38 mouse cellular contexts compared by ENCODE assay signal in the genomic region with DNA sequence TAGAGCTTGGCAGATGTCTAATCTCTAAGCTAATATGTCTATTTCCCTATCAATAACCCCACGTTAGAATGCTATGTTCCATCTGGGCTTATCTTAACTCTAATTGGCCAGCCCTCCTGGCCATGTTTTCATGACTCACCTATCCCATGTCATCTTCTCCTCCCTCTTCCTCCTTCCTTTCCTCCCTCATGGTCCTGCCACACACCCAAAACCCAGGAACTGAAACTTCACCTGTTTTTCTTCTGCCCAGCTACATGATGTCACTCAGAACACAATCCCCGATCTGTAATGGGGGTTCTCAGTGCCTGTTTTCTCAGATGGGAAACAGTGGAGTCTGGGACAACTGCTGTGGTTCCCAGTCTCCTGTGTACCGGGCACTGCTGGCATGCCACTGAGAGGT. TPM values are rescaled to one million over a fixed set of nuclear protein-coding genes. Genes with fewer than 3 reads are reported as not detected.
"Had no signal": no experiment of that assay in that cellular context is flagged by ENCODE, and none has a peak within 500 bp of the region (broad histone marks: within the 10 kb centered on the region; RNA-seq: fewer than 3 reads in every experiment).

Gene Cks1brt, plus strand, starts transcription at position 301 of the 400 bp plus-strand sequence.

- H3K4me3 ChIP-seq: heart, adult 2 months; heart, embryonic 12.5 days; hindbrain, embryonic 10.5 days; hindbrain, embryonic 12.5 days; intestine, embryonic 15.5 days; layer of hippocampus, adult 2 months; left cerebral cortex, adult 2 months; limb, embryonic 10.5 days; limb, embryonic 12.5 days had no signal

- H3K27ac ChIP-seq: heart, adult 2 months; hindbrain, embryonic 10.5 days; hindbrain, embryonic 12.5 days; hindbrain, embryonic 14.5 days; intestine, embryonic 15.5 days; layer of hippocampus, adult 2 months; left cerebral cortex, adult 2 months; limb, embryonic 10.5 days; limb, embryonic 12.5 days; liver, embryonic 14.5 days had no signal

- H3K36me3 ChIP-seq: heart, embryonic 12.5 days; hindbrain, embryonic 10.5 days; hindbrain, embryonic 12.5 days; intestine, embryonic 15.5 days; limb, embryonic 10.5 days; limb, embryonic 12.5 days had no signal

- H3K27me3 ChIP-seq: heart, embryonic 12.5 days; hindbrain, embryonic 12.5 days; intestine, embryonic 15.5 days; limb, embryonic 12.5 days had no signal

- DNase-seq: gastrocnemius, postnatal 14 days; gastrocnemius, postnatal 36 days; heart, adult 11 months; heart, adult 2 months; heart, postnatal 10 days; heart, postnatal 36 days; kidney, adult 18-20 months; kidney, adult 8-10 months; kidney, postnatal 10 days; kidney, postnatal 25 days; kidney, postnatal 4 days; liver had no signal

- H3K4me1 ChIP-seq: heart, embryonic 12.5 days; hindbrain, embryonic 10.5 days; hindbrain, embryonic 12.5 days; intestine, embryonic 15.5 days; limb, embryonic 10.5 days; limb, embryonic 12.5 days had no signal

RNA-seq across cellular contexts. Expression of gene Cks1brt, which starts in this region (rescaled TPM):
- total RNA-seq: gastrocnemius, adult 18-20 months; gastrocnemius, adult 8-10 months; gastrocnemius, postnatal 14 days; gastrocnemius, postnatal 36 days; heart, adult 2 months; heart, postnatal 10 days; heart, postnatal 36 days; layer of hippocampus, adult 2 months; layer of hippocampus, postnatal 10 days; layer of hippocampus, postnatal 25 days; left cerebral cortex, adult 2 months; left cerebral cortex, postnatal 14 days; left cerebral cortex, postnatal 36 days had no signal
- polyA plus RNA-seq: gonadal fat pad, adult 2 months; heart, adult 2 months; heart, embryonic 12.5 days; heart, embryonic 14.5 days; heart, embryonic 16.5 days; hindbrain, embryonic 10.5 days; hindbrain, embryonic 14.5 days; hindbrain, embryonic 16.5 days; intestine, embryonic 15.5 days; intestine, postnatal 0 days; kidney, embryonic 14.5 days; kidney, embryonic 16.5 days; limb, embryonic 10.5 days; limb, embryonic 12.5 days; limb, embryonic 14.5 days; liver, embryonic 11.5 days; liver, embryonic 14.5 days; liver, embryonic 16.5 days had no signal
